ENCODE assay signal across 21 mouse cellular contexts in the genomic region with DNA sequence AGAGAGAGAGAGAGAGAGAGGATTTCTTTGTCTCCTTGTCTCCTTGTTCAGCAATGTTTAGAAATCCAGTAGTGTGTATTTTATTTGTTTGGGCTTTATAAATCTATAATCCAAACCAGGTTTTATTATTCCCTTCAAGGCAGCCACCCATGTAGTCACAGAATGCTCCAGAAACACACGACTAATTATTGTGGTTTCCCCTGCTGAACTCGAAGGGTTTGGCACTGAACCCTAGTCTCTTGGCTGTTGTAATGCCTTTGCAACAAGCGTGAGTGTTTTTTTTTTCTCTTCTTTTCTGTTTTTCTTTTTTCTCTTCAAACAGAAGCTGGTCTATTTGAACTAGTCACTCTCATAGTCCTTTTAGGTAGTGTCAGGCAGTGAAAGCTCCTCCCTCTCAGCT. TPM values are rescaled to one million over a fixed set of nuclear protein-coding genes. Genes with fewer than 3 reads are reported as not detected.
DNase-seq lines count a peak whose midpoint lies in the region; ATAC-seq and TF ChIP-seq lines count a peak whose summit lies in the region.
"Had no signal": no experiment of that assay in that cellular context is flagged by ENCODE, and none has a peak within 500 bp of the region (broad histone marks: within the 10 kb centered on the region; RNA-seq: fewer than 3 reads in every experiment).

No protein-coding gene starts in this region.

- 0 out of 2 replicates have a peak, but pooled peaks cover 5% of the 10 kb centered on the region for H3K4me1 ChIP-seq in forebrain, embryonic 16.5 days (replicated peaks; ENCODE audit: control insufficient read depth, insufficient read depth, low read length)
- no peaks in the 10 kb centered on the region for H3K4me1 ChIP-seq in forebrain, embryonic 13.5 days
- no peaks in the 10 kb centered on the region for H3K4me1 ChIP-seq in kidney, postnatal 0 days (replicated peaks; ENCODE audit: insufficient read depth, low read length)
- H3K4me1 ChIP-seq in kidney, adult 2 months (ENCODE audit: control insufficient read depth, insufficient read depth, low read length): no peaks in the 10 kb centered on the region
- no peaks in the 10 kb centered on the region for H3K4me1 ChIP-seq in embryonic facial prominence, embryonic 15.5 days
- H3K4me1 ChIP-seq: embryonic facial prominence, embryonic 12.5 days; hindbrain, embryonic 13.5 days; kidney, embryonic 15.5 days had no signal

- 12% methylated on average over 3 of the region's 3 CpGs for WGBS in forebrain, embryonic 16.5 days
- 25% methylated on average over 3 of the region's 3 CpGs for WGBS in forebrain, embryonic 13.5 days
- 38% methylated on average over 3 of the region's 3 CpGs for WGBS in kidney, postnatal 0 days
- WGBS in kidney, adult 2 months: 31% methylated on average over 3 of the region's 3 CpGs
- WGBS in embryonic facial prominence, embryonic 15.5 days: 8% methylated on average over 3 of the region's 3 CpGs

- no peak for TF ChIP-seq POLR2A in kidney, adult 2 months (IDR thresholded peaks at IDR 0.05; ENCODE audit: low read depth, low read length)

- no peaks in the 10 kb centered on the region for H3K9me3 ChIP-seq in forebrain, embryonic 16.5 days (ENCODE audit: control insufficient read depth, low read length)
- no peaks in the 10 kb centered on the region for H3K9me3 ChIP-seq in forebrain, embryonic 13.5 days (replicated peaks)
- H3K9me3 ChIP-seq in kidney, postnatal 0 days (replicated peaks; ENCODE audit: low read length): no peaks in the 10 kb centered on the region
- no peaks in the 10 kb centered on the region for H3K9me3 ChIP-seq in embryonic facial prominence, embryonic 15.5 days (replicated peaks)
- H3K9me3 ChIP-seq: embryonic facial prominence, embryonic 12.5 days; kidney, embryonic 15.5 days had no signal

- H3K4me2 ChIP-seq in forebrain, embryonic 16.5 days (ENCODE audit: low read length): no peak overlapping the region
- no peak overlapping the region for H3K4me2 ChIP-seq in forebrain, embryonic 13.5 days
- H3K4me2 ChIP-seq in kidney, postnatal 0 days (ENCODE audit: low read length): no peak overlapping the region
- H3K4me2 ChIP-seq in embryonic facial prominence, embryonic 15.5 days (replicated peaks): no peak overlapping the region
- H3K4me2 ChIP-seq: embryonic facial prominence, embryonic 12.5 days; hindbrain, embryonic 13.5 days; kidney, embryonic 15.5 days had no signal

- H3K27me3 ChIP-seq in forebrain, embryonic 16.5 days (replicated peaks; ENCODE audit: control insufficient read depth, insufficient read depth, low read length): no peaks in the 10 kb centered on the region
- no peaks in the 10 kb centered on the region for H3K27me3 ChIP-seq in forebrain, embryonic 13.5 days
- no peaks in the 10 kb centered on the region for H3K27me3 ChIP-seq in kidney, postnatal 0 days (ENCODE audit: insufficient read depth, low read length)
- H3K27me3 ChIP-seq in kidney, adult 2 months (replicated peaks; ENCODE audit: control insufficient read depth, insufficient read depth, low read length): no peaks in the 10 kb centered on the region
- no peaks in the 10 kb centered on the region for H3K27me3 ChIP-seq in embryonic facial prominence, embryonic 15.5 days
- H3K27me3 ChIP-seq: embryonic facial prominence, embryonic 12.5 days; hindbrain, embryonic 13.5 days; kidney, embryonic 15.5 days; Patski had no signal

- H3K4me3 ChIP-seq in forebrain, embryonic 16.5 days (replicated peaks; ENCODE audit: low read length): no peak overlapping the region
- no peak overlapping the region for H3K4me3 ChIP-seq in forebrain, embryonic 13.5 days
- H3K4me3 ChIP-seq in kidney, postnatal 0 days (replicated peaks; ENCODE audit: low read depth, low read length): no peak overlapping the region
- no peak overlapping the region for H3K4me3 ChIP-seq in kidney, adult 2 months (ENCODE audit: insufficient read depth, low read depth, low read length)
- H3K4me3 ChIP-seq in embryonic facial prominence, embryonic 15.5 days (replicated peaks): no peak overlapping the region
- H3K4me3 ChIP-seq: embryonic facial prominence, embryonic 12.5 days; hindbrain, embryonic 13.5 days; kidney, embryonic 15.5 days; left cerebral cortex, adult 2 months had no signal

- no peak overlapping the region for H3K9ac ChIP-seq in forebrain, embryonic 16.5 days (replicated peaks; ENCODE audit: low read depth, low read length)
- H3K9ac ChIP-seq in forebrain, embryonic 13.5 days: no peak overlapping the region
- H3K9ac ChIP-seq in kidney, postnatal 0 days (ENCODE audit: low read depth, low read length): no peak overlapping the region
- H3K9ac ChIP-seq in embryonic facial prominence, embryonic 15.5 days: no peak overlapping the region
- H3K9ac ChIP-seq: embryonic facial prominence, embryonic 12.5 days; hindbrain, embryonic 13.5 days; kidney, embryonic 15.5 days; liver, postnatal 0 days had no signal

- no peak for TF ChIP-seq CTCF in kidney, postnatal 0 days (IDR thresholded peaks at IDR 0.05; ENCODE audit: low read depth)
- no peak for TF ChIP-seq CTCF in kidney, adult 2 months (conservative IDR thresholded peaks at IDR 0.05; ENCODE audit: insufficient read depth, insufficient read length, low read depth, low read length)

- no peak overlapping the region for H3K27ac ChIP-seq in forebrain, embryonic 16.5 days (ENCODE audit: low read length)
- H3K27ac ChIP-seq in forebrain, embryonic 13.5 days: no peak overlapping the region
- H3K27ac ChIP-seq in kidney, postnatal 0 days: no peak overlapping the region
- no peak overlapping the region for H3K27ac ChIP-seq in kidney, adult 2 months (ENCODE audit: insufficient read depth, low read depth, low read length)
- H3K27ac ChIP-seq in embryonic facial prominence, embryonic 15.5 days (replicated peaks): 0 out of 2 replicates have a peak overlapping the region, but pooled peaks have one; percentile 49
- H3K27ac ChIP-seq: embryonic facial prominence, embryonic 12.5 days; hindbrain, embryonic 13.5 days; kidney, embryonic 15.5 days; left cerebral cortex, adult 2 months had no signal

- H3K36me3 ChIP-seq in forebrain, embryonic 16.5 days (ENCODE audit: control insufficient read depth, insufficient read depth): no peaks in the 10 kb centered on the region
- H3K36me3 ChIP-seq in forebrain, embryonic 13.5 days (ENCODE audit: poor library complexity, severe bottlenecking): no peaks in the 10 kb centered on the region
- no peaks in the 10 kb centered on the region for H3K36me3 ChIP-seq in kidney, postnatal 0 days (ENCODE audit: insufficient read depth, low read length)
- no peaks in the 10 kb centered on the region for H3K36me3 ChIP-seq in kidney, adult 2 months (ENCODE audit: control insufficient read depth, insufficient read depth, low read length)
- no peaks in the 10 kb centered on the region for H3K36me3 ChIP-seq in embryonic facial prominence, embryonic 15.5 days
- H3K36me3 ChIP-seq: embryonic facial prominence, embryonic 12.5 days; hindbrain, embryonic 13.5 days had no signal

- ATAC-seq in forebrain, embryonic 16.5 days: peak; percentile 65
- ATAC-seq in forebrain, embryonic 13.5 days: no peak
- ATAC-seq in kidney, postnatal 0 days (replicated peaks; ENCODE audit: low FRiP score, low read depth): no peak
- no peak for ATAC-seq in embryonic facial prominence, embryonic 15.5 days (ENCODE audit: insufficient number of reproducible peaks, low FRiP score, low TSS enrichment, low read depth)
- ATAC-seq: liver, postnatal 0 days; Patski had no signal

- peak; percentile 39 for DNase-seq in kidney, postnatal 0 days (ENCODE audit: low spot score)
- no peak for DNase-seq in kidney, adult 2 months
- DNase-seq in MN1 (ENCODE audit: low spot score): peak; percentile 60
- DNase-seq in thymus, postnatal 25 days: no peak
- DNase-seq: adrenal gland, postnatal 25 days; cerebellum, adult 2 months; gastrocnemius, postnatal 25 days; liver; liver, postnatal 0 days; midbrain, embryonic 14.5 days; retina, postnatal 1 day; right cerebral cortex, postnatal 4 days; thymus, postnatal 14 days had no signal

RNA-seq across cellular contexts. Expression of gene Slco1c1, which starts 49.5 kb away (rescaled TPM):
- 20.5 and 28.7 TPM in 2 replicates for polyA plus RNA-seq in forebrain, embryonic 16.5 days (2015; fragmentation: Nextera tagmentation; extraction: Ambion mirVana)
- polyA plus RNA-seq in forebrain, embryonic 13.5 days (2015; fragmentation: Nextera tagmentation; extraction: Ambion mirVana): 4.7 and 5.1 TPM in 2 replicates
- 0.05 and 0.13 TPM in 2 replicates for polyA plus RNA-seq in kidney, postnatal 0 days (2015; fragmentation: Nextera tagmentation; extraction: Ambion mirVana)
- polyA plus RNA-seq in kidney, adult 2 months (2012; rRNA removed): 0.08 TPM in 1 of 2 replicates, not detected in the other
- polyA plus RNA-seq in embryonic facial prominence, embryonic 15.5 days (2015; fragmentation: Nextera tagmentation; extraction: Ambion mirVana): 0.20 and 0.39 TPM in 2 replicates
- polyA plus RNA-seq: liver, postnatal 0 days; Patski had no signal

Comparison
In these comparisons a context has a peak if more than half of its experiments do, and no peak if none do; other contexts are left out.
1. DNase-seq: peak in kidney, postnatal 0 days (single experiment) and MN1 (single experiment); none in kidney, adult 2 months (single experiment) and thymus, postnatal 25 days (single experiment).